Comparison of ENCODE assay signal across 8 mouse cellular contexts in the genomic region with DNA sequence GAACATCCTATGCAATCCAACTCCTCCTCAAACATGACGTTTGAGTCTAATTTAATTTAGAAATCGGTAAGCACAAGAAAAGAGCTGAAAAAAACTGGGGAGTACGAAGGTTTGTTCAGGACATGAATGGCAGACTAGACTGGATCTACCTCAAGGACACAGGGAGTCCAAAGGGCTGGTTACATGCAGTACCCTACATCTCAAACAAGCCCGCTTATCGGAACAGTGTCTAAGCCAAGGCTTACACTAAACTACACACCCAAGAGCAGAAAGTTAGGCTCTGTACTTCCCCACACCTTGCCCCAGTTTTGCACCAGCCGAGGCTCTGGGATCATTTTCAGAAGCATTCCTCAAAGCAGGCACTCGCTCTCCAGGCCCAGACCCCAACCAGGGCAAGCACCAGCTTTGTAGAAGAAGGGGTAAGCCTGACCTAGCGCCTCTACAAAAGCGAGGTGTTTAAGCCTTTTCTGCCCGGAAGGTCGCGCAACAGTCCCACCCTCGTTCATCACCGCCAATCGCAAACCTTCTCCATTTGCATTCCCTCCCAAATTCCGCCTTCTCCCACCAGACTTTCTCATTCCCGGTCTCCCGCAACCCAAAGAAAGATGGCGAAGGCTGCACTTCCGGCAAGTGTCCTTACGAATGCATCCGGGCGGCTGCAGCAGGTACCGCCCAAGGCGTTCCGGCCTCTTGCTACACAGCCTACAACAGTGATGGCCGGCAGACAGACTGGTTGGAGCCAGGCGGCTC. TPM values are rescaled to one million over a fixed set of nuclear protein-coding genes. Genes with fewer than 3 reads are reported as not detected.
A peak's percentile ranks its signal among the peaks of the same experiment; 100 is the strongest.
DNase-seq lines count a peak whose midpoint lies in the region; ATAC-seq and TF ChIP-seq lines count a peak whose summit lies in the region.

TSS of gene Nr1h3 (minus strand) at position 613 of the 750 bp plus-strand sequence.
TSS of gene Acp2 (plus strand) at position 664 of the 750 bp plus-strand sequence.

- intact Hi-C loops in heart, postnatal 10 days (cut with DNase I) = loop anchor here (5.0 kb wide), 1 partner anchor 130 kb away; the partner anchor contains the start of gene Slc39a13

- peak; percentile 91 for TF ChIP-seq POLR2A in ES-Bruce4 (IDR thresholded peaks at IDR 0.05; ENCODE audit: insufficient read depth, low read length)

- DNase-seq in heart, postnatal 10 days = peak; percentile 97 to 98
- peak; percentile 75 for DNase-seq in large intestine, adult 2 months (ENCODE audit: low read depth, low spot score)
- peak; percentile 94 for DNase-seq in liver, postnatal 0 days
- DNase-seq in testis, postnatal 10 days (ENCODE audit: low spot score) = peak; percentile 91

- H3K4me1 ChIP-seq in ES-Bruce4 (ENCODE audit: control insufficient read depth, insufficient read depth, low read length) = no peaks in the 10 kb centered on the region
- peaks cover 25% of the 10 kb centered on the region for H3K4me1 ChIP-seq in forebrain, embryonic 13.5 days
- H3K4me1 ChIP-seq in liver, postnatal 0 days (ENCODE audit: insufficient read depth) = peaks cover 19% of the 10 kb centered on the region
- H3K4me1 ChIP-seq in neural tube, embryonic 14.5 days (ENCODE audit: control insufficient read depth, insufficient read depth, low read length) = peaks cover 20% of the 10 kb centered on the region; the same call in 1 of the 2 replicates

- H3K9me3 ChIP-seq in ES-Bruce4 (replicated peaks; ENCODE audit: control insufficient read depth, insufficient read depth, low read length, poor library complexity, severe bottlenecking) = no peaks in the 10 kb centered on the region
- H3K9me3 ChIP-seq in forebrain, embryonic 13.5 days (replicated peaks) = no peaks in the 10 kb centered on the region
- no peaks in the 10 kb centered on the region for H3K9me3 ChIP-seq in liver, postnatal 0 days (ENCODE audit: low read length)
- H3K9me3 ChIP-seq in neural tube, embryonic 14.5 days (ENCODE audit: control insufficient read depth, low read length) = no peaks in the 10 kb centered on the region

- TF ChIP-seq CTCF in ES-Bruce4 (IDR thresholded peaks at IDR 0.05; ENCODE audit: low read depth, low read length) = no peak
- TF ChIP-seq CTCF in liver, postnatal 0 days (IDR thresholded peaks at IDR 0.05; ENCODE audit: low read depth) = no peak

- peak within 1 kb of the TSS; percentile 88 for H3K4me3 ChIP-seq in ES-Bruce4 (ENCODE audit: low read depth, low read length)
- peak within 1 kb of the TSS; percentile 68 for H3K4me3 ChIP-seq in forebrain, embryonic 13.5 days
- H3K4me3 ChIP-seq in liver, postnatal 0 days (ENCODE audit: low read depth, low read length) = peak within 1 kb of the TSS; percentile 69
- H3K4me3 ChIP-seq in neural tube, embryonic 14.5 days (ENCODE audit: low read depth, low read length) = peak within 1 kb of the TSS; percentile 83

- no peaks in the 10 kb centered on the region for H3K27me3 ChIP-seq in ES-Bruce4 (ENCODE audit: control insufficient read depth, insufficient read depth, low read length, poor library complexity, severe bottlenecking)
- no peaks in the 10 kb centered on the region for H3K27me3 ChIP-seq in forebrain, embryonic 13.5 days
- no peaks in the 10 kb centered on the region for H3K27me3 ChIP-seq in liver, postnatal 0 days (ENCODE audit: insufficient read depth, low read length)
- H3K27me3 ChIP-seq in neural tube, embryonic 14.5 days (ENCODE audit: control insufficient read depth, insufficient read depth, low read length) = no peaks in the 10 kb centered on the region

- peak within 1 kb of the TSS; percentile 75 for H3K9ac ChIP-seq in ES-Bruce4 (ENCODE audit: low read depth, poor library complexity, severe bottlenecking)
- H3K9ac ChIP-seq in forebrain, embryonic 13.5 days = peak within 1 kb of the TSS; percentile 85
- peak within 1 kb of the TSS; percentile 76 for H3K9ac ChIP-seq in liver, postnatal 0 days (replicated peaks)
- H3K9ac ChIP-seq in neural tube, embryonic 14.5 days (replicated peaks; ENCODE audit: low read depth, low read length) = peak within 1 kb of the TSS; percentile 88

- H3K4me2 ChIP-seq in forebrain, embryonic 13.5 days = peak within 1 kb of the TSS; percentile 78
- peak within 1 kb of the TSS; percentile 81 for H3K4me2 ChIP-seq in liver, postnatal 0 days (ENCODE audit: low read depth, low read length)
- H3K4me2 ChIP-seq in neural tube, embryonic 14.5 days (ENCODE audit: low read depth, low read length) = peak within 1 kb of the TSS; percentile 83

- H3K36me3 ChIP-seq in ES-Bruce4 (ENCODE audit: control insufficient read depth, insufficient read depth, low read length, poor library complexity, severe bottlenecking) = no peaks in the 10 kb centered on the region
- H3K36me3 ChIP-seq in forebrain, embryonic 13.5 days (ENCODE audit: poor library complexity, severe bottlenecking) = peaks cover 29% of the 10 kb centered on the region
- H3K36me3 ChIP-seq in liver, postnatal 0 days (replicated peaks; ENCODE audit: insufficient read depth, low read length) = peaks cover 15% of the 10 kb centered on the region; the same call in 1 of the 2 replicates
- peaks cover 17% of the 10 kb centered on the region for H3K36me3 ChIP-seq in neural tube, embryonic 14.5 days (ENCODE audit: control insufficient read depth, insufficient read depth, low read length)

- peak within 1 kb of the TSS; percentile 90 for H3K27ac ChIP-seq in ES-Bruce4 (ENCODE audit: insufficient read depth, low read length)
- peak within 1 kb of the TSS; percentile 92 for H3K27ac ChIP-seq in forebrain, embryonic 13.5 days
- H3K27ac ChIP-seq in liver, postnatal 0 days (ENCODE audit: low read depth) = peak within 1 kb of the TSS; percentile 87
- peak within 1 kb of the TSS; percentile 83 for H3K27ac ChIP-seq in neural tube, embryonic 14.5 days (ENCODE audit: low read depth, low read length)

- peak; percentile 87 for ATAC-seq in cerebellum, adult (ENCODE audit: insufficient number of reproducible peaks, low FRiP score, low TSS enrichment)
- peak; percentile 98 for ATAC-seq in forebrain, embryonic 13.5 days
- ATAC-seq in liver, postnatal 0 days = peak; percentile 97
- ATAC-seq in neural tube, embryonic 14.5 days (ENCODE audit: low read depth) = peak; percentile 98

- peak; percentile 58; the same call in 1 of the 2 replicates for TF ChIP-seq EP300 in ES-Bruce4 (IDR thresholded peaks at IDR 0.05; ENCODE audit: insufficient read depth, low read depth, low read length)
- peak; percentile 66; the same call in 1 of the 2 replicates for TF ChIP-seq EP300 in liver, postnatal 0 days (IDR thresholded peaks at IDR 0.05; ENCODE audit: low read depth)

- WGBS in forebrain, embryonic 13.5 days = 3% methylated on average over 28 of the region's 28 CpGs
- WGBS in large intestine, adult 2 months = 1% methylated on average over 28 of the region's 28 CpGs
- WGBS in liver, postnatal 0 days (ENCODE audit: insufficient replicate concordance) = 2% methylated on average over 28 of the region's 28 CpGs
- 5% methylated on average over 28 of the region's 28 CpGs for WGBS in neural tube, embryonic 14.5 days

RNA-seq across cellular contexts. Expression of gene Nr1h3, which starts in this region (rescaled TPM):
- polyA plus RNA-seq in ES-Bruce4 (2011; ENCODE audit: insufficient read depth, insufficient read length, low read depth, missing spikeins) = not detected in 2 replicates
- polyA plus RNA-seq in forebrain, embryonic 13.5 days (2015; fragmentation: Nextera tagmentation; extraction: Ambion mirVana) = 1.4 and 1.9 TPM in 2 replicates
- 1 to 10 TPM; 3.9 to 7.6 TPM for total RNA-seq in heart, postnatal 10 days (2021)
- 70.2 and 109 TPM in 2 replicates for polyA plus RNA-seq in large intestine, adult 2 months (2012; rRNA removed)
- 30.0 and 31.0 TPM in 2 replicates for polyA plus RNA-seq in liver, postnatal 0 days (2015; fragmentation: Nextera tagmentation; extraction: Ambion mirVana)
- 1.7 and 2.1 TPM in 2 replicates for polyA plus RNA-seq in neural tube, embryonic 14.5 days (2014; fragmentation: Nextera tagmentation; extraction: Ambion mirVana)

RNA-seq across cellular contexts. Expression of gene Acp2, which starts in this region (rescaled TPM):
- polyA plus RNA-seq in ES-Bruce4 (2011; ENCODE audit: insufficient read depth, insufficient read length, low read depth, missing spikeins) = 14.5 and 27.0 TPM in 2 replicates
- polyA plus RNA-seq in forebrain, embryonic 13.5 days (2015; fragmentation: Nextera tagmentation; extraction: Ambion mirVana) = 30.2 and 33.3 TPM in 2 replicates
- total RNA-seq in heart, postnatal 10 days (2021) = 10 to 100 TPM; 19.1 to 23.8 TPM
- 17.8 and 34.3 TPM in 2 replicates for polyA plus RNA-seq in large intestine, adult 2 months (2012; rRNA removed)
- 13.0 and 14.1 TPM in 2 replicates for polyA plus RNA-seq in liver, postnatal 0 days (2015; fragmentation: Nextera tagmentation; extraction: Ambion mirVana)
- polyA plus RNA-seq in neural tube, embryonic 14.5 days (2014; fragmentation: Nextera tagmentation; extraction: Ambion mirVana) = 43.2 and 45.9 TPM in 2 replicates

Comparison
In these comparisons a context has a peak if more than half of its experiments do, and no peak if none do; other contexts are left out.
1. Peak in every context shown above with its lines: DNase-seq, ATAC-seq, H3K4me3 ChIP-seq and H3K27ac ChIP-seq.
2. RNA of gene Nr1h3 (polyA plus RNA-seq): 70.2 to 109 TPM in large intestine, adult 2 months and 30.0 to 31.0 TPM in liver, postnatal 0 days; 1.7 to 2.1 TPM in neural tube, embryonic 14.5 days, 1.4 to 1.9 TPM in forebrain, embryonic 13.5 days and not detected in ES-Bruce4; every median in the first group is over 10 times any median in the second.